Mouse (Mus musculus) adrenal gland, postnatal 10 days (tissue): ENCODE results near the gene Hic1. TPM values are rescaled to one million over a fixed set of nuclear protein-coding genes. Genes with fewer than 3 reads are reported as not detected.

ENCODE experiments used
- DNase-seq: peaks from one replicate; pipeline ENCODE4 v3.0.0; 2021; ENCODE audit warnings: mixed read lengths
- total RNA-seq, 2 experiments: library from RNA; stranded (reverse); gene quantifications; 2 replicates each; pipeline ENCODE4 v1.2.3; 2021

Gene Hic1
- total RNA-seq, 2 experiments from 2014 or later = 23.6 to 24.5 TPM

- DNase-seq = no peak
These were observed 20.8 kb downstream of the Hic1 start for GRCm38 (mm10) chr11:75148332-75149035.

GRCm38 (mm10) chr11:75147846-75148168 lies 21.5 kb downstream of the Hic1 start:
- DNase-seq = no peak

GRCm38 (mm10) chr11:75147106-75147845 lies 22.0 kb downstream of the Hic1 start:
- peak; percentile 72 for DNase-seq

GRCm38 (mm10) chr11:75145841-75146240 lies 23.5 kb downstream of the Hic1 start:
- DNase-seq = no peak

- no peak for DNase-seq
These were observed 26.6 kb downstream of the Hic1 start for GRCm38 (mm10) chr11:75142749-75143148.

GRCm38 (mm10) chr11:75141913-75142312 lies 27.4 kb downstream of the Hic1 start:
- DNase-seq = no peak

- no peak for DNase-seq
These were observed 28.3 kb downstream of the Hic1 start for GRCm38 (mm10) chr11:75141038-75141437.

- no peak for DNase-seq
These were observed 28.9 kb downstream of the Hic1 start for GRCm38 (mm10) chr11:75140431-75140830.

GRCm38 (mm10) chr11:75139122-75139963 lies 30.0 kb downstream of the Hic1 start:
- DNase-seq = peak; percentile 74

GRCm38 (mm10) chr11:75136666-75137398 lies 32.5 kb downstream of the Hic1 start:
- DNase-seq = peak; percentile 65

GRCm38 (mm10) chr11:75135358-75135757 lies 34.0 kb downstream of the Hic1 start:
- DNase-seq = no peak

- DNase-seq = no peak
These were observed 34.7 kb downstream of the Hic1 start for GRCm38 (mm10) chr11:75134485-75135068.

GRCm38 (mm10) chr11:75133951-75134350 lies 35.4 kb downstream of the Hic1 start:
- DNase-seq = peak; percentile 47

GRCm38 (mm10) chr11:75133391-75133790 lies 35.9 kb downstream of the Hic1 start:
- DNase-seq = no peak

- DNase-seq = peak; percentile 76
These were observed 37.0 kb downstream of the Hic1 start for GRCm38 (mm10) chr11:75132278-75132677.

- DNase-seq = no peak
These were observed 38.0 kb downstream of the Hic1 start for GRCm38 (mm10) chr11:75131300-75131699.

- no peak for DNase-seq
These were observed 39.8 kb downstream of the Hic1 start for GRCm38 (mm10) chr11:75129481-75129880.

- no peak for DNase-seq
These were observed 42.9 kb downstream of the Hic1 start for GRCm38 (mm10) chr11:75126384-75126783.

- DNase-seq = no peak
These were observed 44.9 kb downstream of the Hic1 start for GRCm38 (mm10) chr11:75124406-75124805.

GRCm38 (mm10) chr11:75121348-75121747 lies 48.0 kb downstream of the Hic1 start:
- no peak for DNase-seq

GRCm38 (mm10) chr11:75119841-75120240 lies 49.5 kb downstream of the Hic1 start:
- no peak for DNase-seq

- DNase-seq = no peak
These were observed 50.0 kb downstream of the Hic1 start for GRCm38 (mm10) chr11:75119298-75119697.
